Mouse (Mus musculus) left cerebral cortex, adult 2 months (tissue): ENCODE results near the gene Prl7b1. TPM values are rescaled to one million over a fixed set of nuclear protein-coding genes. Genes with fewer than 3 reads are reported as not detected.

Experiments
- DNase-seq, 2 experiments: peaks; one replicate each; pipeline ENCODE4 v3.0.0; 2021 to 2022; ENCODE audit warnings: low spot score in 2 of 2, mixed read lengths in 1 of 2; ENCODE audit errors: extremely low spot score in 1 of 2
- H3K27ac ChIP-seq: fragments of 200-600 bp; 2 replicates; pipeline ENCODE4 v1.8.1; 2022
- H3K4me3 ChIP-seq: fragments of 200-600 bp; 2 replicates; pipeline ENCODE4 v1.8.1; 2022
- CTCF ChIP-seq: fragments of 200-600 bp; IDR thresholded peaks from 2 replicates; pipeline ENCODE4 v1.8.1; 2022; ENCODE audit warnings: antibody characterized with exemption, mild to moderate bottlenecking, moderate library complexity
- intact Hi-C: fragments of 180-260 bp; cut with DNase I; formaldehyde crosslinking; loops from one replicate; pipeline ENCODE4 v1.15.1; 2025
- long read RNA-seq, 2 experiments: library from polyadenylated mRNA; stranded (forward); transcript quantifications; one replicate each; pipeline ENCODE4 v2.0.0; 2021; ENCODE audit warnings: borderline mapping rate in 2 of 2
- total RNA-seq, 2 experiments: library from RNA; stranded (reverse); gene quantifications; 2 replicates each; pipeline ENCODE4 v1.2.3; 2021

The Prl7b1 gene
- not detected for total RNA-seq
- long read RNA-seq, experiment 1 = 0 reads
- long read RNA-seq, experiment 2 = 0 reads

- Histone ChIP-seq H3K27ac (no peak within 1 kb of the TSS), H3K4me3 (no peak within 1 kb of the TSS)
- intact Hi-C loops = no loop called here
- TF ChIP-seq CTCF = no peak
- DNase-seq = no peak
Observed at GRCm38 (mm10) chr13:27610482-27610881, at the start of gene Prl7b1. Gene Prl7b1, minus strand, starts transcription at chr13:27610582.

GRCm38 (mm10) chr13:27642393-27642792 lies 32.0 kb upstream of the Prl7b1 start, which contains the start of gene Prl7a1:
Gene Prl7a1, minus strand, starts transcription at chr13:27642493.
- no peak for DNase-seq
- Histone ChIP-seq H3K27ac (no peak within 1 kb of the TSS), H3K4me3 (no peak within 1 kb of the TSS)
- TF ChIP-seq CTCF = no peak
- intact Hi-C loops = no loop called here

- intact Hi-C loops = no loop called here
- no peak for DNase-seq
- TF ChIP-seq CTCF = no peak
Observed at GRCm38 (mm10) chr13:27582071-27582470, 28.3 kb downstream of the Prl7b1 start, which contains the start of gene Prl8a1. Gene Prl8a1, minus strand, starts transcription at chr13:27582171.

GRCm38 (mm10) chr13:27564506-27564905 lies 45.9 kb downstream of the Prl7b1 start, which contains the start of gene Prl8a9:
Gene Prl8a9, minus strand, starts transcription at chr13:27564606.
- intact Hi-C loops = no loop called here
- H3K27ac ChIP-seq = no peak within 1 kb of the TSS
- H3K4me3 ChIP-seq = no peak within 1 kb of the TSS
- DNase-seq = no peak
- TF ChIP-seq CTCF = no peak

More at GRCm38 (mm10) chr13:27582071-27582470, 28.3 kb downstream of the Prl7b1 start, which contains the start of gene Prl8a1:
- no peak within 1 kb of the TSS for H3K4me3 ChIP-seq
- no peak within 1 kb of the TSS for H3K27ac ChIP-seq

- DNase-seq = no peak
- Histone ChIP-seq H3K27ac (no peak overlapping the region), H3K4me3 (no peak overlapping the region)
- intact Hi-C loops = no loop called here
- no peak for TF ChIP-seq CTCF
Observed at GRCm38 (mm10) chr13:27553336-27553735, 57.0 kb downstream of the Prl7b1 start.

Other genes with a start within 250 kb of the Prl7b1 start
- gene Prl2b1, start 219.7 kb downstream of the Prl7b1 start, total RNA-seq = not detected
- gene Prl8a6, start 171.9 kb downstream of the Prl7b1 start, total RNA-seq = not detected
- not detected for gene Prl8a8, start 97.4 kb downstream of the Prl7b1 start, total RNA-seq
- not detected for gene Prl8a9, start 46.0 kb downstream of the Prl7b1 start, total RNA-seq
- not detected for gene Prl8a1, start 28.4 kb downstream of the Prl7b1 start, total RNA-seq
- not detected for gene Prl7a1, start 31.9 kb upstream of the Prl7b1 start, total RNA-seq
- gene Prl7a2, start 57.5 kb upstream of the Prl7b1 start, total RNA-seq = not detected
- not detected for gene Prl7d1, start 106.2 kb upstream of the Prl7b1 start, total RNA-seq
- gene Prl7c1, start 170.2 kb upstream of the Prl7b1 start, total RNA-seq = not detected
- not detected for gene Prl2a1, start 191.1 kb upstream of the Prl7b1 start, total RNA-seq
- not detected for gene Prl2c1, start 238.8 kb upstream of the Prl7b1 start, total RNA-seq